Comparison of ENCODE assay signal across 11 mouse cellular contexts in genomic region chr10:83126447-83126846, GRCm38 (mm10).
DNase-seq lines count a peak whose midpoint lies in the region; ATAC-seq and TF ChIP-seq lines count a peak whose summit lies in the region.
"Had no signal": no experiment of that assay in that cellular context is flagged by ENCODE, and none has a peak within 500 bp of the region (broad histone marks: within the 10 kb centered on the region; RNA-seq: fewer than 3 reads in every experiment).

No protein-coding gene starts in this region.

- no peaks in the 10 kb centered on the region for H3K27me3 ChIP-seq in midbrain, embryonic 16.5 days (ENCODE audit: control insufficient read depth, insufficient read depth, low read depth, low read length)
- H3K27me3 ChIP-seq in midbrain, postnatal 0 days (ENCODE audit: insufficient read depth, low read length): no peaks in the 10 kb centered on the region

- no peaks in the 10 kb centered on the region for H3K36me3 ChIP-seq in midbrain, embryonic 16.5 days (ENCODE audit: control insufficient read depth, insufficient read depth, low read length)
- no peaks in the 10 kb centered on the region for H3K36me3 ChIP-seq in midbrain, postnatal 0 days (ENCODE audit: insufficient read depth, low read length)
- H3K36me3 ChIP-seq: limb, embryonic 13.5 days; midbrain, embryonic 10.5 days had no signal

- TF ChIP-seq POLR2A in brain, embryonic 14.5 days (IDR thresholded peaks at IDR 0.05; ENCODE audit: borderline replicate concordance, extremely low read depth, insufficient read depth, insufficient read length, poor library complexity, severe bottlenecking): no peak

- H3K9ac ChIP-seq in midbrain, embryonic 16.5 days (ENCODE audit: low read depth, low read length): peak overlapping the region; percentile 41; the same call in 1 of the 2 replicates
- no peak overlapping the region for H3K9ac ChIP-seq in midbrain, postnatal 0 days (replicated peaks; ENCODE audit: low read length, poor library complexity, severe bottlenecking)
- H3K9ac ChIP-seq: limb, embryonic 13.5 days; lung, embryonic 14.5 days had no signal

- WGBS in midbrain, embryonic 16.5 days: 56% methylated on average over 9 of the region's 9 CpGs
- 63% methylated on average over 9 of the region's 9 CpGs for WGBS in midbrain, postnatal 0 days

- no peak for DNase-seq in midbrain, postnatal 0 days (ENCODE audit: low spot score)
- DNase-seq in brain, embryonic 14.5 days (ENCODE audit: low read depth): peak; percentile 70
- peak; percentile 81 to 83 for DNase-seq in cerebellum, postnatal 14 days
- DNase-seq in kidney, postnatal 36 days: peak; percentile 44 to 49
- no peak for DNase-seq in gastrocnemius, postnatal 36 days
- no peak for DNase-seq in right cerebral cortex, postnatal 36 days (ENCODE audit: low spot score in 2 of 2)
- DNase-seq: lung, embryonic 14.5 days had no signal

- peaks cover 15% of the 10 kb centered on the region for H3K4me1 ChIP-seq in midbrain, embryonic 16.5 days (ENCODE audit: control insufficient read depth, insufficient read depth, low read length)
- 0 out of 2 replicates have a peak, but pooled peaks cover 4% of the 10 kb centered on the region for H3K4me1 ChIP-seq in midbrain, postnatal 0 days (ENCODE audit: insufficient read depth, low read length)

- no peak overlapping the region for H3K4me3 ChIP-seq in midbrain, embryonic 16.5 days (ENCODE audit: low read depth, low read length)
- H3K4me3 ChIP-seq in midbrain, postnatal 0 days (ENCODE audit: low read depth, low read length): no peak overlapping the region
- H3K4me3 ChIP-seq: limb, embryonic 13.5 days; midbrain, embryonic 10.5 days had no signal

- H3K4me2 ChIP-seq in midbrain, embryonic 16.5 days (ENCODE audit: low read length): no peak overlapping the region
- H3K4me2 ChIP-seq in midbrain, postnatal 0 days (ENCODE audit: low read depth, low read length, poor library complexity, severe bottlenecking): no peak overlapping the region
- H3K4me2 ChIP-seq: limb, embryonic 13.5 days; lung, embryonic 14.5 days had no signal

- no peak; the same call in 1 of the 2 replicates for TF ChIP-seq CTCF in midbrain, postnatal 0 days (IDR thresholded peaks at IDR 0.05)
- no peak for TF ChIP-seq CTCF in brain, embryonic 14.5 days (IDR thresholded peaks at IDR 0.05; ENCODE audit: borderline replicate concordance, extremely low read depth, insufficient read depth, insufficient read length)

- no peak for ATAC-seq in midbrain, embryonic 16.5 days
- no peak for ATAC-seq in midbrain, postnatal 0 days (ENCODE audit: low FRiP score)
- ATAC-seq: intestine, embryonic 16.5 days had no signal

- no peak overlapping the region for H3K27ac ChIP-seq in midbrain, embryonic 16.5 days (ENCODE audit: low read length)
- H3K27ac ChIP-seq in midbrain, postnatal 0 days (ENCODE audit: low read depth, low read length): no peak overlapping the region
- H3K27ac ChIP-seq: limb, embryonic 13.5 days; midbrain, embryonic 10.5 days had no signal

- no peaks in the 10 kb centered on the region for H3K9me3 ChIP-seq in midbrain, embryonic 16.5 days (replicated peaks; ENCODE audit: control insufficient read depth, low read length, poor library complexity, severe bottlenecking)
- H3K9me3 ChIP-seq in midbrain, postnatal 0 days (ENCODE audit: low read length): no peaks in the 10 kb centered on the region
- H3K9me3 ChIP-seq: limb, embryonic 13.5 days; midbrain, embryonic 10.5 days had no signal

- intact Hi-C loops in gastrocnemius, postnatal 36 days (cut with DNase I): no loop called here

Comparison
In these comparisons a context has a peak if more than half of its experiments do, and no peak if none do; other contexts are left out.
1. DNase-seq: peak in brain, embryonic 14.5 days (single experiment), cerebellum, postnatal 14 days (2 of 2) and kidney, postnatal 36 days (2 of 2); none in midbrain, postnatal 0 days (single experiment), gastrocnemius, postnatal 36 days (0 of 2) and right cerebral cortex, postnatal 36 days (0 of 2).